Mouse (Mus musculus) limb, embryonic 14.5 days (tissue): Measurements from ENCODE around the gene Abl1. TPM values are rescaled to one million over a fixed set of nuclear protein-coding genes. Genes with fewer than 3 reads are reported as not detected.

Experiments
- ATAC-seq: fragments of 200-750 bp; cut with Nextera tagmentation; 2 replicates; pipeline ENCODE4 v1.8.0; 2017; ENCODE audit warnings: low read depth, moderate number of reproducible peaks, moderate TSS enrichment; ENCODE audit not compliant: low FRiP score
- DNase-seq: peaks from one replicate; pipeline ENCODE4 v3.0.0-alpha.2; 2015; ENCODE audit warnings: low spot score
- H3K27ac ChIP-seq: fragments of 300-500 bp; sonication (generic); replicated peaks from 2 replicates; pipeline ENCODE4 v1.5.1; 2014; ENCODE audit warnings: low read depth, mild to moderate bottlenecking, low read length, moderate library complexity, mixed read lengths
- H3K27me3 ChIP-seq: fragments of 300-500 bp; sonication (generic); 2 replicates; pipeline ENCODE4 v1.6.1; 2014; ENCODE audit warnings: low read length, mixed read lengths; ENCODE audit not compliant: control insufficient read depth, insufficient read depth
- H3K36me3 ChIP-seq: fragments of 300-500 bp; sonication (generic); 2 replicates; pipeline ENCODE4 v1.6.1; 2014; ENCODE audit warnings: mild to moderate bottlenecking, low read length, moderate library complexity, mixed read lengths; ENCODE audit not compliant: control insufficient read depth, insufficient read depth
- H3K4me1 ChIP-seq: fragments of 300-500 bp; sonication (generic); 2 replicates; pipeline ENCODE4 v1.6.1; 2014; ENCODE audit warnings: antibody characterized with exemption, low read length, mixed read lengths; ENCODE audit not compliant: control insufficient read depth, insufficient read depth
- H3K4me2 ChIP-seq: fragments of 300-500 bp; sonication (generic); replicated peaks from 2 replicates; pipeline ENCODE4 v1.6.1; 2014; ENCODE audit warnings: low read depth, mild to moderate bottlenecking, low read length, moderate library complexity; ENCODE audit not compliant: severe bottlenecking
- H3K4me3 ChIP-seq: fragments of 300-500 bp; sonication (generic); replicated peaks from 2 replicates; pipeline ENCODE4 v1.5.1; 2014; ENCODE audit warnings: low read length
- H3K9ac ChIP-seq: fragments of 300-500 bp; sonication (generic); 2 replicates; pipeline ENCODE4 v1.6.1; 2014; ENCODE audit warnings: mild to moderate bottlenecking, low read depth, low read length, moderate library complexity; ENCODE audit not compliant: severe bottlenecking
- H3K9me3 ChIP-seq: fragments of 300-500 bp; sonication (generic); 2 replicates; pipeline ENCODE4 v1.6.1; 2016; ENCODE audit warnings: low read length; ENCODE audit not compliant: control insufficient read depth
- POLR2A ChIP-seq: fragments of 200-500 bp; IDR thresholded peaks from 2 replicates; pipeline ENCODE4 v1.8.0; 2012; ENCODE audit warnings: inconsistent platforms, mild to moderate bottlenecking, moderate library complexity, borderline replicate concordance; ENCODE audit not compliant: insufficient read depth, insufficient read length; ENCODE audit errors: extremely low read depth
- WGBS: fragments of 180-500 bp; shearing (Covaris S2); extraction: QIAGEN DNeasy Blood & Tissue Kit; methylation state at CpG from one replicate; pipeline ENCODE4 v1.1.7; 2014; 5-methylcytosine and 5-hydroxymethylcytosine counted together
- polyA plus RNA-seq, 2 experiments: library from polyadenylated mRNA; depleted of rRNA in 1 of 2; stranded (reverse) in 1 of 2; unstranded in 1 of 2; fragments of >200 nt; fragmentation: Nextera tagmentation in 1 of 2; extraction: Ambion mirVana in 1 of 2; gene quantifications; 2 replicates each; pipeline versions ENCODE4 v1.2.1 to v1.2.3; 2012 to 2014

The Abl1 gene
- polyA plus RNA-seq, 2 experiments, result 49.0 to 104 TPM

DNA sequence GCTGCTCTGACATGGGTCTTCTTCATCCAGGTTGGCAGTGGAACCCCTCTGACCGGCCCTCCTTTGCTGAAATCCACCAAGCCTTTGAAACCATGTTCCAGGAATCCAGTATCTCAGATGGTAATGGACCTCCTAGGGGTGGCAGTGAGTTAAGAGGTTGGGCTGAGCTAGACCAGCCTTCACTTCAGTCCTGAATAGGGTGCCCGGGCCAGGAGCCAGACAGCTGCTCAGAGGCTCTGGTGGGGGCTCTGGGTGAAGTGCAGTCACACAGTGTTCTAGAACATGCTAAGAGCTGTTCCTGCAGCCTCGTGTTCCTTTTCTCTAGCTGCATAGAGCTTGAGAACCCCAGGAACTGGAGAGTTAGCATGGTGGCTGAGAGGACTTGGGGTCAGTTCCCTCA is 108.8 kb downstream of the Abl1 start:
- DNase-seq (no peak), ATAC-seq (no peak)
- Histone ChIP-seq H3K9ac (no peak overlapping the region), H3K27ac (no peak overlapping the region), H3K4me2 (no peak overlapping the region), H3K9me3 (no peaks in the 10 kb centered on the region), H3K4me3 (no peak overlapping the region), H3K4me1 (no peaks in the 10 kb centered on the region), H3K36me3 (peaks cover 100% of the 10 kb centered on the region), H3K27me3 (no peaks in the 10 kb centered on the region)
- 76% methylated on average over 3 of the region's 3 CpGs for whole genome bisulfite sequencing
- no peak for TF ChIP-seq POLR2A

DNA sequence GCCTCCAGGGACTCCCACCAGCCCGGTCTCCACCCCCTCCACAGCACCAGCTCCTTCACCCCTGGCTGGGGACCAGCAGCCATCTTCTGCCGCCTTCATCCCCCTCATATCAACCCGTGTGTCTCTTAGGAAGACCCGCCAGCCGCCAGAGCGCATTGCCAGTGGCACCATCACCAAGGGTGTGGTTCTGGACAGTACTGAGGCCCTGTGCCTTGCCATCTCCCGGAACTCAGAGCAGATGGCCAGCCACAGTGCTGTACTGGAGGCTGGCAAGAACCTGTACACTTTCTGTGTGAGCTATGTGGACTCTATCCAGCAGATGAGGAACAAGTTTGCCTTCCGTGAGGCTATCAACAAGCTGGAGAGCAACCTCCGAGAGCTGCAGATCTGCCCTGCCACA is 113.2 kb downstream of the Abl1 start:
- Histone ChIP-seq H3K4me1 (no peaks in the 10 kb centered on the region), H3K9ac (no peak overlapping the region), H3K9me3 (no peaks in the 10 kb centered on the region), H3K27me3 (no peaks in the 10 kb centered on the region), H3K4me2 (no peak overlapping the region), H3K27ac (no peak overlapping the region), H3K36me3 (peaks cover 89% of the 10 kb centered on the region), H3K4me3 (no peak overlapping the region)
- no peak for TF ChIP-seq POLR2A
- ATAC-seq (no peak), DNase-seq (no peak)
- 89% methylated on average over 9 of the region's 9 CpGs for WGBS

- Histone ChIP-seq H3K4me3 (no peak overlapping the region), H3K27ac (no peak overlapping the region), H3K36me3 (peaks cover 75% of the 10 kb centered on the region), H3K27me3 (no peaks in the 10 kb centered on the region), H3K9ac (no peak overlapping the region), H3K4me2 (no peak overlapping the region), H3K9me3 (no peaks in the 10 kb centered on the region), H3K4me1 (no peaks in the 10 kb centered on the region)
- TF ChIP-seq POLR2A, result no peak
- ATAC-seq (no peak), DNase-seq (no peak)
- WGBS, result 94% methylated on average over 8 of the region's 8 CpGs
Measured at GRCm38 (mm10) chr2:31802811-31803210, 114.6 kb downstream of the Abl1 start.

- no peak overlapping the region for H3K4me2 ChIP-seq
- 88% methylated on average over 14 of the region's 14 CpGs for WGBS
- H3K36me3 ChIP-seq, result peaks cover 69% of the 10 kb centered on the region
- no peak for DNase-seq
- TF ChIP-seq POLR2A, result no peak
- H3K27me3 ChIP-seq, result no peaks in the 10 kb centered on the region
- no peak for ATAC-seq
- H3K27ac ChIP-seq, result no peak overlapping the region
- 0 out of 2 replicates have a peak, but pooled peaks cover under 1% of the 10 kb centered on the region for H3K4me1 ChIP-seq
- no peak overlapping the region for H3K9ac ChIP-seq
- H3K4me3 ChIP-seq, result no peak overlapping the region
- H3K9me3 ChIP-seq, result no peaks in the 10 kb centered on the region
Measured at GRCm38 (mm10) chr2:31803480-31803879, 115.3 kb downstream of the Abl1 start.

DNA sequence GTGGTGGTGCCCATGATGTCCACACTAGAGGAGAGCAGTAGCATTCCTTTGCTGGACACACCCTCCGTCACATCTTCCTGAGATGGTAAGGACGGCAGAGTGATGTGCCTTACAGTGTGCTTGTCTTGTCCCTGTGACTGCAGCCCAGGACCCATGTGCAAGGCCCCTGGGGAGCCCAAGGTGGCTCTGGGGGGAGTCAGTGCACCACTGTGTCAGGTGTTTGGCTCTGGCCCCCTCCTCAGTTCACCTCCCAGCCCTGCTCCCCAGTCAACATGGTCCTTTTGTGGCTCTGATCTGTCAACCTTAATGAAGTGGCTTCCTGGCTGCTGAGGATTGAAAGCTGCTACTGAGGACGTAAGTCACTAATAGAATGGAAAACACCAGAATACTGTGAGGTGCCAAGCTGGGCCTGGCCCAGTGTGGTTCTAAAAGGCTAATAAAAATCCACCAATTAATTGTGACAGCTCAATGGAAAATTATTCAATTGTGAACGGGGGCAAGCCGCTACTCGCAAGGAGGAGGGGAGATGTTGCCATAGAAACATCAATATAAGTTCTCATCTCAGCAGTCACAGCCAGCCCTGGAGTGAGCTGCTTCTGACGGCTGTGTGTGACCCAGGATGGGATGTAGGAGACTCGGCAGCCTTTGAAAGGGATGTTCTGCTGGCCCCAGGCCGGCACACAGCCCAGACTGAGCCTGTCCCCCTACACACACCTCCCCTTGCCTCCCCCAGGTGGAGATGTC is 118.6 kb downstream of the Abl1 start:
- no peak for TF ChIP-seq POLR2A

More for the DNA sequence above, 118.6 kb downstream of the Abl1 start:
- Histone ChIP-seq H3K4me2 (no peak overlapping the region), H3K9ac (no peak overlapping the region), H3K4me3 (no peak overlapping the region), H3K9me3 (no peaks in the 10 kb centered on the region), H3K27ac (no peak overlapping the region; the same call in 1 of the 2 replicates), H3K4me1 (peaks cover 12% of the 10 kb centered on the region), H3K36me3 (peaks cover 35% of the 10 kb centered on the region), H3K27me3 (no peaks in the 10 kb centered on the region)
- ATAC-seq (no peak), DNase-seq (no peak)
- 49% methylated on average over 9 of the region's 9 CpGs for WGBS
